Mouse (Mus musculus) heart, postnatal 14 days (tissue): ENCODE measurements at regions not wholly inside any gene's neighbourhood (a gene's known extent, or its start where the extent isn't known, plus 50 kb on each side); places are given as distances from the start of the nearest gene placed in this dataset.

ENCODE experiments used
- DNase-seq, 2 experiments: peaks; one replicate each; pipeline ENCODE4 v3.0.0; 2021 to 2022
- intact Hi-C: fragments of 180-260 bp; cut with DNase I; formaldehyde crosslinking; loops from one replicate; pipeline ENCODE4 v1.15.1; 2025

DNA sequence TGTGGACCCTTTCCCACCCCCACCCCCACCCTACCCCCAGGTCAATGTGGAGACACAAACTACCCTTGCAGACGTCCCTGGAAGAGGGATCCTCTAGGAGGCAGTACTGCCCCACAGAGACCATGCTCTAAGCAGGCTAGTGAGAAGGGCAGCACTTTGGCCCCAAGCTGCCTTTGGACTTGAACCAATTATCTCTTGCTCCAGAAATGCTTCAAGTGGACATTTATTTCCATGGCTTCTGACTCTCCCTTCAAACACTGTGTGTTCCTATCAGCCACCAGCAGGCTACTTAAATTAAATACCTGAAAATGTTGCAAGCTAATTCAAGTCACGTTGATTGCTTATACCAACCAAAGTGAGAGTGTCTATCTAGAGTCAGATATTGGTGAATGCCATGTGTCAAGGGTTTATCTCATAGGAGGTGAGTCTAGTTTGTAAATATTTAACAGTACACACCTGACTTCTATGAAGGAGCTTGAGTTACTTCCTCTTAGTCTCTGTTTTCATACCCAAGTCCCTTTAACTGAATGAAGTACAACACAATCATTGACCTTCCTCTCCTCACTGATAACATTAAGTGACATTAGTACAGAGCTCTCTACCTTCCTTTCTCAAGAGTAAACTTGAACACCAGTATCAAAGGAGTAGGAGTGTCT, 435.7 kb downstream of the Efnb2 start:
- intact Hi-C loops = loop anchor here (10.0 kb wide), 1 partner anchor 959 kb away; no protein-coding TSS in a partner anchor
- DNase-seq = peak; percentile 4 to 29

DNA sequence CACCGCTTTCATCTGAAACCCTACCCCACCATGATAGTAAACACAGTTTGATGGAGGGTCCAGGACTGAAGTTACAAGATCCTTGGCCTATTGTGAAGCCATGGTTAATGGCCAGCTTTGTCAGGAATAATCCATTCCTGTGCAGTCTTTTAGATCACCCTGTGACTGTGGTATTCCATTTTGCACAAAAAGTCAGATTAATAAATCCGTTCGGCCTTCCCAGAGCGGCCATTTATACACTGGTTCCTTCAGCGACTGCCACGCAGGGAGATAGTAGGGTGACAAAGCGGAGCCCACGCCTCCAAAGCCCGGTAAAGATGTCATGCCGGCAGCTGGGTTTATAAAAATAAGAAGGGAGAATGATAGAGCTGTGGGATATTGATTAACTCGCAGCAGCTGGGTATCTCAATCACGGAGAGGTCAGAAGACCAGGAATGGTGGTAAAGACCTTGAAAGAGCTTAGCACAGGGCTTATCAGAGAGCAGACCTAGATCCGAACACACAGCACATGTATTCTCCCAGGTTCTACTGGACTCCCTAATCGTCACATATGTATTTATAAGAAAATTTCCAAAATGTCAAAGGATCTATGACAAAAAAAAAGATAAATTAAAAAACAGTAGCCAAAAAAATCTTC, 440.5 kb downstream of the Efnb2 start:
- intact Hi-C loops = loop anchor here (5.0 to 10.0 kb wide), 2 partner anchors 442 to 964 kb away; partner anchors contain the start of gene Efnb2
- no peak for DNase-seq

DNA sequence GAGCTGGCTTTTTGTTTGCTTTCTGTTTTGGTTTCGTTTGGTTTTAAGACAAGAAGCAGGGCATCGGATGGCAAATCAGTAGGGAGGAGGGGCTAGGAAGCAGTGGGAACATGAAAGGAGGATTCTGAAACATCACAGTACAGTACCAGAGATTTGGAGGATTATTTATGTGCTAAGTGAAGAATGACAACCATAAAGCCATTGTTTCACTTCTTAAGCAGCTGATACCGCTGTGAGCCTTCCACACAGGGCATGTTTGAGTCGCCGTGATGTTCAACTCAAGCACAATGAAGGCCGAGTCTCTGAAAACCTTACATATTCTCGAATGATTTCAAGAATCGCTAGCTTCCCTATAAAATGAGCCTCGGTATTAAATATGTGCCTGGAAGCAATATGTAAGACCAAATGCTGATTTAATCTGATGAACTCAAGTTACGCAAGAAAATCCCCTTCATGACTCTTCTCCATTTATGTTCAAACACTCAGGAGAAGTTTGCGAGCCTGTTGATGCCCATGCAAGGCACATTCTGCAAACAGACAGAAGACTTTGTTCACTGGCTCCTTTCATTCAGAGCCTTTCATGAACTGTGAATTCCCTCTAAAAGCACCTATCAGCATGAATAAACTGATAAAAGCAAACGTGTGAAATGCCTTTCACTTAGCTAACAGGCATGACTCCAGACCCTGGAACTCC, 441.2 kb downstream of the Efnb2 start:
- no peak for DNase-seq
- intact Hi-C loops = loop anchor here (5.0 to 10.0 kb wide), 2 partner anchors 442 to 965 kb away; partner anchors contain the start of gene Efnb2

DNA sequence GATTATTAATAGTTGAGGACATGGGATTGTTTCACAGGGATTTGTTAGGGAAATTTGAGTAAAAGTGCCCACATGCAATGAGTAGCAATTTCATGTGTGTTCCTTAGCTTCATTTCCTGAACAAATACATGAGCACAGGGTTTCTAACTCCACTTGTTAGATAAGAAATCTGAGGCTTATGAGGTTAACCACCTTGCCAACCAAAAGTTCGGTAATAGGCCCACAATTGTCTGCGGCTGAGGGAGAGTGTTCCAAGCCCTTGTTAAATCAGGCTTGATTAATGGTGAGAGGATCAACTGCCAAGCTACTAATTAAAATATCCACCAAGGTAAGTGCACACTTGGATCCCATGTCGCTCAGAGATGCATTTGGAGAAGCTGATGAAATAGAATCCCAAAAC, 468.0 kb downstream of the Efnb2 start:
- DNase-seq = no peak
- intact Hi-C loops = no loop called here

DNA sequence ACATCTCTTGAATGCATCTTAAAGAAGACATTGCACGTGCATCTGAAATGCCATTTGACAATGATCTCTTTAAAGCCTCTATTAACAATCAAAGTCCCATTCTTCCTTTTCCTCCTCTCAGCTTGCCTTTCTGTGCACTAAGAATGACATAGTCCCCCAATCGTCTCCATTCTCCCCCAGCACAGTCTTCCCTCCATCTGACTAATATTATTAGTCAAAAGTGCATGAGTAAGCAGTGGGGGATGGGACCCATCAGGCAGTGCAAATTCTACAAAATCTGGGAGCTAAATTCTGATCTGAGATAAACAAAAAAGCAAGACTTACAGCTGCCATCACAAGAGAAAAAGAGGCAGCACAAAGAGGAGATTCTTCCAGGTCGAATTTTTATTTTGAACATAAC, 475.0 kb downstream of the Efnb2 start:
- intact Hi-C loops = no loop called here
- no peak for DNase-seq

DNA sequence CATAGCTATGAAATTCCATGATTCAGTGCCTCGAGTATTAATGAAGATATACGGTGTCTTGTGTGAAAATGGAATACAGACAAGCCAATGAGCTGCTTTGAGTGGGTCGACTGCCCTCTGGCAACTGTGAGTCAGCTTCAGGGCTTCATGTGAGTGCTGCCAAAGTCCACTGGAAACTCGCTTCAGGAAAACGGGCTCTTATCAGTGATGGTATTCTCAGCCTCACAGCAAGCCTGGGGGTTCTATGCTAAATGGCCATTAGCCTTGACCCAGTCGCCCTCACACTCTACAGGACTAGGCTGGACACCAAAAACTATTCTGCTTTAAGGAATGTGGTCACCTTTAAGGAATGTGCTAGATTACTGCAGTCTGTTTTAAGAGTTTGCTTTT, 477.8 kb downstream of the Efnb2 start:
- peak in 1 of 2 experiments; percentile 6 for DNase-seq

DNA sequence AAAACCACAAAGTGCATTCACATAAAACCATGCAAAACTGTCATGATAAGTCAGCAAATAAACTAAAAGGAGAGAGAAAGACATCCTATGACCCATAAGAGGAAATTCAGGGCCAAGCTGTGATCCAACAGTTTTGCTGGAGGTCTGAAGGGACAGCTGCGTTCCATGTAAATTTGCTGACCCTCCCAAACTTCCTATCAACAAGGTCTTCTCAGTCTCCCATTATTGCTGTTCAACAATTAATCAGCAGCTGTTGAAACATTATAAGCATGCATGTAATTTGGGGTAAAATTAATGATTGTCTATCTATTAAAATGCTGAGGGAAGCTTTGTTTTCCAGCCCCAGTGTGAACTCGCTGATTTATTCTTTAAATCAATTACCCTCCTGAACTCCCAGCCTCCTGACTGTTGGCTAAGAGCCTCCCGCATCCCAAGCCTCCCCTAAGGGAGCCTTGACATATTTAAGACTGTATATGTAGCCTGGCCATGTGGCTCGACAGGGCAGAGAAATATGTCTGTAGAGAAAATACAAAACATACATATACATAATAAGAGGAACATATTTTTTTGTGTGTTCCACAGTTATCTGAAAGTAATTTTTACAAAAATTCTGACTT, 478.3 kb downstream of the Efnb2 start:
- intact Hi-C loops = no loop called here
- DNase-seq = no peak

More for the DNA sequence above, 477.8 kb downstream of the Efnb2 start:
- intact Hi-C loops = no loop called here

DNA sequence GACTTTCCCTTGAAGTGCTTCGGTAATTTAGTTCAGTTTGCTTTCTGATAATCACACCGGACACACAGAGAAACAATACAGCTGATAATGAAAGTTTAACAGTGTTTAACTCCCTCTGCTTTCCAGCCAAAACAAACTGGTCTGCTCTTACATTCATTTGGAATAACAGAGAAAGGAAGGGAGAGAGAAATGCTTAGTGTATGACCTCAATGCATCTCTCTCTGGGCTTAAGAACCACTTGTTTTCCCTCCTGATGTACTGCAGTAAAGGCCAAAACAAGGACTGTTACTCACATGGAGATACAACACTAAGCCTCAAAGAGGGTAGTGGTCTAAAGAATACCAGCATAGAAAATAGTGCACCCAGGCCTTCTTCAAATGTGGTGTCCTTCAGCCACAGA, 478.9 kb downstream of the Efnb2 start:
- DNase-seq = no peak

DNA sequence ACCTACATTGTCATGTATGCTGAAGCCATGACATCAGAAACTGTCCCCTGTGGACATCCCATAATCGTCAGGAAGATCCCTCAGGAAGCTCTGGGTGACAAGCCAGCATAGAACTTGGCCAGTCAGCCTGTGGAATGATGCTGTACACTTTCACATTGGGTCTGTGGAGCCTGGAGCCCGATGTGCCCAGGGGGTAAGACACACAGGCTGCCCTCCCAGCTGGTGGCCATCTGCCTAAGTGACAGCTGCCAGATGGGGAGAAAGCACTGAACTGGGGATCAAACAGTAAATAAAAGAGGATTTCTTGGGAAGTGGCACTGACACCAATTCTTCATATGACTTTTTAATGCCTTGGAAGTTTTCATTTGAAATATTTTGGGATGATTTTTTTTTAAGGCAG, 486.8 kb downstream of the Efnb2 start:
- DNase-seq = no peak
- intact Hi-C loops = no loop called here

More for the DNA sequence above, 478.9 kb downstream of the Efnb2 start:
- intact Hi-C loops = no loop called here

DNA sequence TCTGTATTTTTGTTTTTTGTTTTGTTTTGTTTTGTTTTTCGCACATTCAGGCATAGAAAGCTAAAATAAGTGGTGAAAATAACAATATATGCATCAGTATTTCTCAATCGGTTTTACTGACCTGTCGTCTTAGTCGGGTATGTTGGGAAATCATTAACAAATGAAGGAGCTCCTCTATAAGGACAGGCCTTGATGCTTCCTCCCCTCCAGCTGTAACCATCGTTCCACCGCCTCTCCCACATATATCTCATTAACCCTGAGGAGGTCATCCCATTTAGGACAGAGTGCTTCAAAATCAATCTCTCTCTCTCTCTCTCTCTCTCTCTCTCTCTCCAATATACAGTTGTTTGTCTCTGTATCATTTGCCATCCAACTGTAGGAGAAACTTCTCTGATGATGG, 492.4 kb downstream of the Efnb2 start:
- no peak for DNase-seq
- intact Hi-C loops = no loop called here

DNA sequence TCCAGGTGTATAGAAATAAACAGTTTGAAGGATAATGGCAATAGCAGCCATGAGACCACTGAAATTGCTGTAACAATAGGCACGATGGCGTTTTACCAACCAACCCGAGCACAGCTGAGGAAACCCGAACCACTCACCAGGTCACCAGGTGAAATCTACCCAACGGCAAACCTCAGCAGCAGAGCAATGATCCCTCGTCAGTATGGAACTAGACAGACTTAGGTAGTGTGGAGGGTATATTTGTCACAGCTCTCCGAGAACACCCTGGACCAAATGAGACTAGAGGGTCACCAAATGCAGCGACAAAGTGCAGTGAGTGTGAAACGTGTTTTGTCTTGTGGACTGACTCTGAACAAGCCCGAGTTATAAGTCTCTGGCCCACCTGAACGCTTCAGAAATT, 492.8 kb downstream of the Efnb2 start:
- intact Hi-C loops = no loop called here

DNA sequence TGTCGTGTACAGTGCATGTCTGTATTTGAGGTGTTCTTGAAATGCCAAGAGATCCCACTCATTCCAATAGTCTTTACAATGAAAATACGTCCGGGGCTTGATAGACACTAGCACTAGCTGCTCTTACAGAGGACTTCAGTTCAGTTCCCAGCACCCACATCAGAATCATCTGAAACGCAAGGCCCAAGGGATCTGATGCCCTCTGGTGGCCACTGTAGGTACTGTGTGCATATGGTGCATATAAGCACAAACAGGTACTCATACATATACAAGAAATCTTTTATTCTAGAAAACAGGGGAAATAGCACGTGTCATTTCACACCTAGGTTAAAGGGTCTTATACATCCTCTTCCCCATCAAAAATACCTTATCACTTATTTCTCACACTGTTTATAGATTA, 513.5 kb downstream of the Efnb2 start:
- DNase-seq = no peak
- intact Hi-C loops = no loop called here

More for the DNA sequence above, 492.8 kb downstream of the Efnb2 start:
- no peak for DNase-seq

DNA sequence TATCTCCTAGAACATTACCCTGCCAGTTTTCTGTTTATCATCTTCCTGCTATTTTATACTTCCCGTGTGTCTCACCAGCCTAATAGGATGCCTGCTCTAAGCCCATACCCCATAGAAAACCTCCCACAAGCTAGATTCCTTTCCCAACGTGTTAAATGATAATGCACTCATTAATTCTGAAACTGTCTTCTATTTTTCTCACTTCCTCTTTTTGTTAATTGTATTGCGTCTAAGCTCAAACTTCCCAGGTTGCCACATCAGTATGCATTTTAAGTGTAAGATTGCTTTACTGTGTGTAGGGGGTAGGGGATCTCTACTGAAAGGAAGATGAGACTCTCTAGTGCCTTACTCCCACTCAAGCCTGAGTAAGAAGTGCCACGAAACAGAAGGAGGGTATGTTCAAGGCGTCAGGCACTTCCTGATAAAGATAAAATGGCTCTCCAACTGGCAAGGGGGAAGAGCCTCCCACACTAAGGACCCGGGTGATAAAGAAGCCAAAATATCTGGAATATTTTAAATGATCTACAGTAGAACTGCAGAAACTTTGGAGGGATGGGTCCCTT, 518.0 kb downstream of the Efnb2 start:
- intact Hi-C loops = no loop called here

DNA sequence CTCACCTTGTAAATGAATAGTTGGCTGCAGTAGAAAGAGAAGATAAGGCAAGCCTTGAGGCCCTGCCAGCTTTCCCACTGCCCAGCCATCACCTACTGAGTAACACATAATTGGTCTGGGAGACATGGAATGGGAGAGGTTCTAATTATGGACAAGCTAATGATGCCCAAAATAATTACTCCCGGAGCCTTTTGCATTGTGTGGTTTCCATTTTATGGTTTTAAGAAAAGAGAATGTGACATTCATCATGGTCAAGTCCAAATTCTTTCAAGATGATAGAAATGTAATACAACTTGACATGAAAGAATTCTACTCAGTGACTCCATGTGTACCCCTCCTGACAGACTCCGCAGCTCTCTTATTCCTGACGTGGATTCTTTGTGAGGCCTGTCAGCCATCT, 518.6 kb downstream of the Efnb2 start:
- DNase-seq = no peak
- intact Hi-C loops = no loop called here

More for the DNA sequence above, 518.0 kb downstream of the Efnb2 start:
- DNase-seq = no peak

DNA sequence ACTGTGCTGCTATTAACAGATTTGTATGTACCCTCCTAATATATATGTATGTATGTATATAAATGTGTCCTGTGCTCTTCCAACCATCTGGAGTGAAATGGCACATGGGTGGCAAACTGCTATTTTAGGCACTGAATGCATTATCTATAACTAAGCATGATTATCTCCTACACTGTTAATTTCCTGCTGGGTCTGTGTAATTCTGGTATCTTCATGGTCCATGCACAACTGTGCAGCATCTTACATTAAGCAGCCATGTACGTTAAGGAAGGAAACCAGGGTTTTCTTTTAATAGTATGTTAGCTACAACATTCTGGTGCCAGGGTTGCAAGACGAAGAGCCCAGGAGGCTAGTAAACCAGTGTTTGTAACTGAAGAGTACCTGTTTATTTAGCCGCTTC, 521.3 kb downstream of the Efnb2 start:
- intact Hi-C loops = no loop called here
- no peak for DNase-seq

DNA sequence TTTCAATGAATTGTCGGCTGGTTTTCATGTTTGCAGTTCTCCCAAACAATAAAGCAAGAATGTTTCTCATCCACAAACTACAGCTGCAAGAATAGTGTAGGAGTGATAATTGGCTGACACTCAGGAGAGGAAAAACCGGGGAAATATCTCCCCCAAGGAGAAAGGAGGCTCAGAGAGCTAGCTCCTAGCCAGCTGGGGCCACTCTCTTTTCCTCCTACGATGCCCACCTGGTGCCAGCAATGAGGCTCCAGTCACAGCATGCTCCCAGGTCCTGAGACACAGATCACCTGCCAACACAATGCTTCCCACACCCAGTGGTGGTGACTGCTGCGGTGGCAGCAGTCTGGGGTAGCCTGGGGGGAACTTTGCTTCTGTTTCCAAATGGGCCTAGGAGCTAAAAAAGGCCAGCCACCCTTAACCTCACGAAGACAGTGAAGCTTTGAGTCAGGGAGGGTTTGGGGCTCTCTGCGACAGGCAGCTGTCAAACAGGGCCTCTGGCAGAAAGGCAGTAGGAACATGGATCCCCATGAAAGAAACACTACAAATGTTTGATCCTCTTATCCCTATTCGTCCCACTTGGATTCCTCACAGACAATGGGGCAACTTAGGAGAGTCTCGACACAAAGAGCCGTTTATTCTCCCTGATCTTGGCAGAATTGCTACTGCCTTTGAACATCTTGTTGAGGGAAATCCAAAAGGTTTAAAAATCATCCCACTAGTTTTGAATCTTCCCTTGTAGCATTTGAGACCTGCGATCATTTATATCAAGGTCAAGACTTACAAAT, 527.8 kb downstream of the Efnb2 start:
- intact Hi-C loops = no loop called here
- no peak for DNase-seq

DNA sequence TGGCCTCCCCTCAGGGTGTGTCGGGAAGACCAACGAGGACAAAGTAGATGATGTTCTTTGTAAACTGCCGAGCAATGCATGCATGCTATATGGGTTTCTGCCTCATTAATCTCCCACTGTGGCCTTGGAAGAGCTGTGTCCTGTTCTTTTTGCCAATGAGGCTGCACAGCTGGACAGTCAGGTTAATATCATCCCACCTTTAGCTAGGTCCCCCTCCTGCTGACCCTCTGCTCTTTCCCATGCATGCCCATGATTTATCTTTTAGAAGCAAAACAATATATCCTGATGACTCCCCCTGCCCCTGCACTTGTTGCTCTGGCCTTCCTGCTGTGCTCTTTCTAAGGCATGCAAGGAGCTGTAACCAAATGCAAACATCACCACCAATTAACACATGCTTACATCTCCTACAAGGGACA, 529.1 kb downstream of the Efnb2 start:
- DNase-seq = no peak
- intact Hi-C loops = no loop called here

DNA sequence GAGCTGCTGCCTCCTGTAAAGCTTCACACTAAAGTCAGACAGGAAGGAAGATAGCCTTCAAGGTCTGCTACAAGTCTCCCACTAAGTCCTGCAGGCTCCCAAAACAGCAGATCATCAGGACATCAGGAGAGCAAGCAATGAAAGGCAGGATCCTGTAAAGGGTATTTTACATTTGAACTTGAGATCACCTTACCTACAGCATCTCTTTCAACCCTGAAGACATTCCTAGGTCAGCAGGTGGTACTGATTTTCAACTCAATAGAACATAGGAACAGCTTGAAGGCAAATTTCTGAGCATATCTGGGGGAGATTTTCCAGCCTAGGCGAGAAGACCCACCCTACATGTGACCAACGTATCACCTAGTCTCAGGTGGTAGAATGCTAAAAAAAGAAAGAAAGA, 530.2 kb downstream of the Efnb2 start:
- no peak for DNase-seq
- intact Hi-C loops = no loop called here

DNA sequence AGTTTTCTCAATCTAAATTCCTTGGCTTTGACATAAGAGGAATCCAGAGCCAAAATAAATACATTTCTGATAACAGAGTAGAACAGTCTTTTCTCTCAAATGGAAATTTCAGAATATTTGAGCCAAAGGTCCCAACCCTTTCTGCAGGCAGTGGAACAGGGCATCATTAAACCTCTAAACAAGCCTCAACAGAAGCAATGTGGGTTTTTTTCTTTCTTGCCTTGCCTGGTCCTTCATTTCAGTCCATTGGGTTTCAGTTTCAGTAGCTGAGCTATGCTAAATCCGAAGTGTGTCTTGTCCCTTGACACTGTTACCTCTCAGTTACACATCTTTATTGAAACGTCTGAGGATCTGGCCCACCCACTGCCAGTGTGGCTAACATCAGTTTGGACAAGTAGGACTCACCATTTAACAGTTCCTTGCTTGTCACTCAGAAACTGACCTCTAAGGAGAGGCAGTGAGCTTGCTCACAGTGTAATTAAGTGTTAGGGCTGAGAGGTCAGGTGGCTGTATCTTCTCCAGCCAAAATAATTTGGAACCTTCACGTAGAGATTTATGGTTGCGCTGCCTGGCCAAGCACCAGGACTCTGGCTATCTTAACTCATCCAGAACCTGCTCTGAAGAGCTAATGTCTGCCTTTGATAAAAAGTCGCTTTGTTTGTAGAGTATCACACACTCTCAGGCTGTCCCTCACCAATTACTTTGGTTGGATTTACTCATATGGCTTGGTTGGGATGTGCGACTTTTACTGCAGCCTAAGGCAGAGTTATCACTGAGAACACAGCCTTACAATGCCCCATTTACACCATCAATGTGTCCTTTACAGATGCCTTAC, 545.2 kb downstream of the Efnb2 start:
- no peak for DNase-seq
- intact Hi-C loops = no loop called here
